Mouse (Mus musculus) heart, embryonic 15.5 days (tissue): ENCODE results near the gene Ddx19b. TPM values are rescaled to one million over a fixed set of nuclear protein-coding genes. Genes with fewer than 3 reads are reported as not detected.
"Not testable (repeated sequence)": the region's sequence is repeated elsewhere in the genome, so short reads cannot be mapped to it uniquely, and the experiment has no call there.

ENCODE experiments used
- ATAC-seq: fragments of 200-750 bp; cut with Nextera tagmentation; replicated peaks from 2 replicates; pipeline ENCODE4 v1.8.0; 2017; ENCODE audit warnings: low read depth, moderate TSS enrichment; ENCODE audit not compliant: insufficient number of reproducible peaks, insufficient read depth, low FRiP score
- H3K27ac ChIP-seq: fragments of 300-500 bp; sonication (generic); 2 replicates; pipeline ENCODE4 v1.5.1; 2015; ENCODE audit warnings: mild to moderate bottlenecking, inconsistent platforms
- H3K27me3 ChIP-seq: fragments of 300-500 bp; sonication (generic); 2 replicates; pipeline ENCODE4 v1.6.1; 2015; ENCODE audit warnings: inconsistent platforms
- H3K36me3 ChIP-seq: fragments of 300-500 bp; sonication (generic); 2 replicates; pipeline ENCODE4 v1.6.1; 2015; ENCODE audit warnings: mild to moderate bottlenecking, inconsistent platforms
- H3K4me1 ChIP-seq: fragments of 300-500 bp; sonication (generic); replicated peaks from 2 replicates; pipeline ENCODE4 v1.6.1; 2015; ENCODE audit warnings: inconsistent platforms
- H3K4me2 ChIP-seq: fragments of 300-500 bp; sonication (generic); 2 replicates; pipeline ENCODE4 v1.6.1; 2015; ENCODE audit warnings: inconsistent platforms, mild to moderate bottlenecking, moderate library complexity
- H3K4me3 ChIP-seq: fragments of 300-500 bp; sonication (generic); 2 replicates; pipeline ENCODE4 v1.5.1; 2015; ENCODE audit warnings: mild to moderate bottlenecking, inconsistent platforms
- H3K9ac ChIP-seq: fragments of 300-500 bp; sonication (generic); 2 replicates; pipeline ENCODE4 v1.6.1; 2015; ENCODE audit warnings: mild to moderate bottlenecking, inconsistent platforms
- H3K9me3 ChIP-seq: fragments of 300-500 bp; sonication (generic); replicated peaks from 2 replicates; pipeline ENCODE4 v1.6.1; 2016; ENCODE audit warnings: inconsistent platforms
- WGBS: fragments of 180-500 bp; shearing (Covaris S2); methylation state at CpG from one replicate; pipeline ENCODE4 v1.1.7; 2015; ENCODE audit warnings: mixed read lengths; 5-methylcytosine and 5-hydroxymethylcytosine counted together
- polyA plus RNA-seq: library from polyadenylated mRNA; unstranded; fragments of >200 nt; fragmentation: Nextera tagmentation; extraction: Ambion mirVana; gene quantifications from 2 replicates; pipeline ENCODE4 v1.2.1, GENCODE M21; 2015

Gene Ddx19b
- polyA plus RNA-seq: 3.3 and 4.1 TPM in 2 replicates

- Histone ChIP-seq H3K27ac (no peak within 1 kb of the TSS), H3K4me2 (no peak within 1 kb of the TSS), H3K36me3 (peaks cover 1% of the 10 kb centered on the region; the same call in 1 of the 2 replicates), H3K9ac (no peak within 1 kb of the TSS), H3K4me3 (no peak within 1 kb of the TSS), H3K4me1 (peaks cover 16% of the 10 kb centered on the region), H3K9me3 (no peaks in the 10 kb centered on the region), H3K27me3 (0 out of 2 replicates have a peak, but pooled peaks cover 13% of the 10 kb centered on the region)
- 92% methylated on average over 19 of the region's 19 CpGs for WGBS
- ATAC-seq: no peak
Measured at GRCm38 (mm10) chr8:111031572-111031971, at the start of gene Ddx19b. Gene Ddx19b (minus strand): TSS chr8:111031751.

GRCm38 (mm10) chr8:111079861-111080271 lies 48.3 kb upstream of the Ddx19b start:
- Histone ChIP-seq H3K4me1 (no peaks in the 10 kb centered on the region), H3K4me2 (no peak overlapping the region), H3K9me3 (no peaks in the 10 kb centered on the region), H3K27me3 (no peaks in the 10 kb centered on the region), H3K27ac (no peak overlapping the region), H3K9ac (no peak overlapping the region), H3K4me3 (no peak overlapping the region), H3K36me3 (no peaks in the 10 kb centered on the region)
- WGBS: 26% methylated on average over 6 of the region's 6 CpGs
- ATAC-seq: no peak

- no peak overlapping the region for H3K4me2 ChIP-seq
- no peak for ATAC-seq
- H3K27ac ChIP-seq: no peak overlapping the region
- no peaks in the 10 kb centered on the region for H3K36me3 ChIP-seq
- WGBS: 56% methylated on average over 5 of the region's 5 CpGs
- no peak overlapping the region for H3K4me3 ChIP-seq
- H3K9ac ChIP-seq: no peak overlapping the region
- no peaks in the 10 kb centered on the region for H3K27me3 ChIP-seq
- no peaks in the 10 kb centered on the region for H3K9me3 ChIP-seq
- no peaks in the 10 kb centered on the region for H3K4me1 ChIP-seq
Measured at GRCm38 (mm10) chr8:111079461-111079860, 47.9 kb upstream of the Ddx19b start.

- H3K9me3 ChIP-seq: no peaks in the 10 kb centered on the region
- no peak overlapping the region for H3K4me3 ChIP-seq
- no peak overlapping the region for H3K9ac ChIP-seq
- H3K27me3 ChIP-seq: no peaks in the 10 kb centered on the region
- 78% methylated on average over 3 of the region's 3 CpGs for WGBS
- H3K4me1 ChIP-seq: no peaks in the 10 kb centered on the region
- no peak overlapping the region for H3K4me2 ChIP-seq
- no peak for ATAC-seq
- no peaks in the 10 kb centered on the region for H3K36me3 ChIP-seq
- no peak overlapping the region for H3K27ac ChIP-seq
Measured at GRCm38 (mm10) chr8:111075926-111076325, 44.4 kb upstream of the Ddx19b start.

- H3K27ac ChIP-seq, H3K4me2 ChIP-seq, H3K4me1 ChIP-seq, H3K9me3 ChIP-seq, H3K9ac ChIP-seq, H3K27me3 ChIP-seq, ATAC-seq, H3K4me3 ChIP-seq, H3K36me3 ChIP-seq: not testable (repeated sequence)
- WGBS: 82% methylated on average over 9 of the region's 9 CpGs
Measured at GRCm38 (mm10) chr8:111068660-111069059, 37.1 kb upstream of the Ddx19b start.

GRCm38 (mm10) chr8:111067439-111067838 lies 35.9 kb upstream of the Ddx19b start:
- no peak for ATAC-seq
- WGBS: 30% methylated on average over 10 of the region's 10 CpGs

GRCm38 (mm10) chr8:111066308-111066707 lies 34.8 kb upstream of the Ddx19b start:
- no peak overlapping the region for H3K27ac ChIP-seq
- H3K4me1 ChIP-seq: peaks cover 7% of the 10 kb centered on the region; the same call in 1 of the 2 replicates
- no peak overlapping the region for H3K9ac ChIP-seq
- no peak overlapping the region for H3K4me3 ChIP-seq
- no peaks in the 10 kb centered on the region for H3K36me3 ChIP-seq
- 64% methylated on average over 4 of the region's 4 CpGs for WGBS
- H3K27me3 ChIP-seq: no peaks in the 10 kb centered on the region
- ATAC-seq: no peak
- no peaks in the 10 kb centered on the region for H3K9me3 ChIP-seq
- no peak overlapping the region for H3K4me2 ChIP-seq

More at GRCm38 (mm10) chr8:111067439-111067838, 35.9 kb upstream of the Ddx19b start:
- H3K9me3 ChIP-seq: no peaks in the 10 kb centered on the region
- H3K4me2 ChIP-seq: no peak overlapping the region
- no peaks in the 10 kb centered on the region for H3K27me3 ChIP-seq
- H3K4me3 ChIP-seq: no peak overlapping the region
- H3K9ac ChIP-seq: no peak overlapping the region
- no peaks in the 10 kb centered on the region for H3K4me1 ChIP-seq
- H3K27ac ChIP-seq: no peak overlapping the region
- no peaks in the 10 kb centered on the region for H3K36me3 ChIP-seq

GRCm38 (mm10) chr8:111062893-111063292 lies 31.3 kb upstream of the Ddx19b start:
- H3K4me2 ChIP-seq: peak overlapping the region; percentile 83
- no peak for ATAC-seq
- H3K27me3 ChIP-seq: no peaks in the 10 kb centered on the region
- no peak overlapping the region for H3K4me3 ChIP-seq
- H3K9me3 ChIP-seq: no peaks in the 10 kb centered on the region
- no peak overlapping the region for H3K27ac ChIP-seq
- WGBS: 67% methylated on average over 2 of the region's 2 CpGs
- H3K4me1 ChIP-seq: peaks cover 20% of the 10 kb centered on the region
- no peak overlapping the region for H3K9ac ChIP-seq
- H3K36me3 ChIP-seq: no peaks in the 10 kb centered on the region

- Histone ChIP-seq H3K36me3 (no peaks in the 10 kb centered on the region), H3K4me1 (peaks cover 27% of the 10 kb centered on the region), H3K27me3 (no peaks in the 10 kb centered on the region), H3K4me3 (peak overlapping the region; percentile 71), H3K4me2 (peak overlapping the region; percentile 83), H3K9ac (peak overlapping the region; percentile 53), H3K27ac (no peak overlapping the region), H3K9me3 (no peaks in the 10 kb centered on the region)
- WGBS: under 1% methylated on average over 27 of the region's 27 CpGs
- peak; percentile 82 for ATAC-seq
Measured at GRCm38 (mm10) chr8:111062072-111062757, 30.7 kb upstream of the Ddx19b start.

- no peak for ATAC-seq
- no peak overlapping the region for H3K27ac ChIP-seq
- under 1% methylated on average over 14 of the region's 14 CpGs for WGBS
- peaks cover 31% of the 10 kb centered on the region for H3K4me1 ChIP-seq
- no peaks in the 10 kb centered on the region for H3K27me3 ChIP-seq
- no peaks in the 10 kb centered on the region for H3K9me3 ChIP-seq
- peak overlapping the region; percentile 83 for H3K4me2 ChIP-seq
- peak overlapping the region; percentile 71 for H3K4me3 ChIP-seq
- H3K9ac ChIP-seq: peak overlapping the region; percentile 53
- H3K36me3 ChIP-seq: no peaks in the 10 kb centered on the region
Measured at GRCm38 (mm10) chr8:111061688-111062071, 30.1 kb upstream of the Ddx19b start.

- no peak overlapping the region for H3K4me3 ChIP-seq
- no peak overlapping the region for H3K4me2 ChIP-seq
- no peaks in the 10 kb centered on the region for H3K27me3 ChIP-seq
- no peak for ATAC-seq
- 46% methylated on average over 2 of the region's 2 CpGs for WGBS
- no peak overlapping the region for H3K9ac ChIP-seq
- H3K4me1 ChIP-seq: peaks cover 31% of the 10 kb centered on the region
- H3K9me3 ChIP-seq: no peaks in the 10 kb centered on the region
- no peak overlapping the region for H3K27ac ChIP-seq
- H3K36me3 ChIP-seq: peaks cover 14% of the 10 kb centered on the region
Measured at GRCm38 (mm10) chr8:111058946-111059572, 27.5 kb upstream of the Ddx19b start.
